Mouse (Mus musculus) telencephalon, adult 2 months (tissue): ENCODE data around the gene Anapc5.

Experiments used
- DNase-seq: peaks from one replicate; pipeline ENCODE4 v3.0.0-alpha.2; 2011; ENCODE audit warnings: low read depth, low spot score

Anapc5 gene

DNA sequence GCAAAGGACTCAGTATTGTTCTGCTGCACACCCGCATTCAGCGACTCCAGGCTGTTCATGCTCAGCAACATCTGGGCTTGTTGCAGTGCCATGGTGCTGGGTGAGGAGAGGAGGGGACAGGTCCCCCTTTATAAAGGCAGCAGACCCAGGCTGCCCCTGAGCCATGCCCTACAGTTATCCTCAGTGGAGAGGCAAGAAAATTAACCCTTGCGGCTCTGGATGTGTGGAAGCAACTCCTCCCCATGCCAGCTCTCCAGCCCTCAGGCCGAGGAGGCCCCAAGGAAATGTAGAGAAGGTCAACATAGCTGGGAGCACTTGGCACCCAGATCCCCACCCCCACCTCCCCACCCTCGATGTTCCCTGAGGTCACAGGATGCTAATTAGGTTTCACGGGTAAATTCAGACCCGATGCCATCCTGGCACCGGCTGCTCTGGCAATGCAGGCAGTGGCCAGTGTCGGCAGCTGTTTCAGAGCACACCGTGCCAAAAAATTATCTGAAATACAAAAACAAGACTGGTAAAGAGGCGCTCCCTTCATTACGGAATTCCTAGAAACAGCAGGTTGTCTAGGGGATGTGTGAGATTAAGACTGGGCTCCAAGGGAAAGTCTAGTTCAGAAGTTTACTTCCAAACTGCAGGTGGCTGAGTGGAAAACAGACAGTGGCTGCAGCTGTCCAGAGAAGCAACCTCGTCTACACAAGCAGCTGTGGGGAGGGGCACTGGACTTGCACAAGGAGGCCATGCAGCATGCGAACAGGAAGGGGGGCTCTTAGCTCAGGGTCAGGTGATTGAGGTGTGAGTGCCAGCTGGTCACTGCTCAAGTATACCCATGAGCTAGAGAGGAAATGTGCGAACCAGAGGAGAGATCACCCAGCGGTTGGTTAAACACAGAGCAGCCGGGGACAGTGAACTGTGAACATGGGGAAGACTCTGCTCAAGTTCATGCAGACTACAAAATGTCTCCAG lies 21.5 kb downstream of the Anapc5 start:
- no peak for DNase-seq

DNA sequence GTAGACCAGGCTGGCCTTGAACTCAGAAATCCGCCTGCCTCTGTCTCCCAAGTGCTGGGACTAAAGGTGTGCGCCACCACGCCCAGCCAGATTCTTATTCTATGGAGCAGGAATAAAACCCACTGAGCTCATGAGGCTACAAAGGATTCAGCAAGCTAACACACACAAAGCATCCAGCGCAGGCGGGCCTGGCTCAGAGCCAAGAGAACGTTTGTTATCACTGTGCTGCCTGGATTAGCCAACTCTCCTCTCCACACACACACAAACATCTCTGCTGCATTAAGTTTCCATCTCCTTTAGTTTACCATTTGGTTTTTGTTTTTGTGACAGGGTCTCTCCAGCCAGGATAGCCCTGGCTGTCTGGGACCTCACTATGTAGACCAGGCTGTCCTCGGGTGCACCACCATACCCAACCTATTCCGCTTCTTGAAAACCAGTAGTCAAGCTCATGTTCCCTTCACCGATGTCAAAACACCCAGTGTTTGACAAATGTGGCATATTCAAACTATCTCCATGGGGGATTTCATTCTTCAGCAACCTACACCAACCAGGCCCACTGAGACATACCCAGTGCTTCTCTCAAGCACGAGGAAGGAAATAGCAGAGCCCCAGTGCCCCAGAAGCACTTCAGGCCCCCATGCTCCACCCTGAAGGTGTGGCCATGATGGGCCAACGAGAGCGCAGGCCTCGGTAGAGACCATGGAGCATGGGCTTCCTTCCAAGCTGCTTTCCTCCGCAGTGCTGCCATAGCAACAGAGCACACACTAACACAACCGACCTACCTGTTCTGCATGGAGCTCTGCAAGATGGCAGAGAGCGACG lies 22.4 kb downstream of the Anapc5 start:
- no peak for DNase-seq

DNA sequence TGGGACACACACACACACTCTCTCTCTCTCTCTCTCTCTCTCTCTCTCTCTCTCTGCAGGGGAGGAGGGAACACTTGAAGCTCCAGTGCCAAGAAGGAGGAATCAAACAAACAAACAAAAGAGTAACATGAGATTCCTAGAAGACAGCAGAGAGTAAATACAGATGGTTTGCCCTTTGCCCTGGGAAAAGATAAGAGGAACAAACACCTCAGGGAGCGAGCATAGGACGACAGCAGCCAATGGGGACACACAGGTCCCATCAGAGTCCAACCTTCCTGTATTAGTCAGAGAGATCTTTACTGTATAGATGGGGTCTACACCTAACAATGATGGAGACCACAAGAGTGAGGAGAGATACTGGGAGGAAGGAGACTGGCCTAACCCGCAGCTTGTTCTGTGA lies 23.3 kb downstream of the Anapc5 start:
- no peak for DNase-seq

DNA sequence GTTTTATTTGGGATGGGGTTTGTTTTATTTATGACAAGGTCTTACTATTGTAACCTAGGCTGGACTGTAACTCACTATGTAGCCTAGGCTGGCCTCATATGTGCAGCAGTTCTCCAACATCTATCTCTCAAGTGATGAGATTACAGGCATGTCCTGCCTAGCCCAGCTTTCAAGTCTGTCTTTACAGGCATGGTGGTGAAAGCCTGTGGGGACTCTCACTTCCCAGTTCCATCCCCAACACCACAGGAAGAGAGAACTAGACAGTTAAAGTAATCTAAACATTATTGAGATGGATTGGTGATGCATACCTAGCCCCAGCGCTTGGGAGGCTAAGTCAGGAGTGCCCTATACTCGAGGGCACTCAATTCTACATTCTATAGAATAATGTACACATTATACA lies 32.4 kb downstream of the Anapc5 start:
- DNase-seq: no peak

DNA sequence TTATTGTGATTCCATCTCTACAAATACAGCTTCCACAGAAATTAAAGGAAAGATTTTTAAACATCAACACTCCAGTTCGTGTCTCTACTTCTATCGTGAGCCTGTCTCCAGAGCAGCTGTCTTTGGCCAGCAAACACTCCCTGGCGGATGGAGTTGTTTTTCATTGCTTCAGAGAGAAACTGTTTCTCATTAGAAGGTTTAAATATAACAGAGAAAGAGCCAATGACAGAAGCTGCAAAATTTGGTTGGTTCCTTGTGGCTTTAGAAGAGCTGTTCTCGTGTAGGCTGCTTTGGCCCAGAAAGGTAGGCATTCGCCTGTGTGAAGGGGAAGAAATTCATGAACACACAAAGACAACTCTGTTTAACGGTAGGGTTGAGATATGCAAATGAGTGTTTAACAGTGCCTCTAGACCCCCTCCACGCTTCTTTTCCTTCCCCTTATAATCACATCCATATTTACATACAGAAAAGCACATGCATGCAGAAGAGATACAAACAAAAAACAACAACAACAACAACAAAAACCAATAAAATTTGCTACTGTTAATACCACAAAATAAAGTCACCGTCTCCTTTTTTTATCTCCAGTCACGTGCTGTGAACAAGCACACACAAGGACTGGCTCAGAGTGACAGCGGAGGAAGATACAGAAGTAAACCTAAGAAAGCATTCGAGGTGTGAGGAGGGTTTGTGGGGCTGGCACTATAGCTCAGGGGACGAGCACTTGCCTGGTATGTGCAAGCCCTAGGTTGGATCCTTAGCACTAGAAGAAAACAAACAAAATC lies 34.9 kb downstream of the Anapc5 start:
- peak; percentile 85 for DNase-seq

DNA sequence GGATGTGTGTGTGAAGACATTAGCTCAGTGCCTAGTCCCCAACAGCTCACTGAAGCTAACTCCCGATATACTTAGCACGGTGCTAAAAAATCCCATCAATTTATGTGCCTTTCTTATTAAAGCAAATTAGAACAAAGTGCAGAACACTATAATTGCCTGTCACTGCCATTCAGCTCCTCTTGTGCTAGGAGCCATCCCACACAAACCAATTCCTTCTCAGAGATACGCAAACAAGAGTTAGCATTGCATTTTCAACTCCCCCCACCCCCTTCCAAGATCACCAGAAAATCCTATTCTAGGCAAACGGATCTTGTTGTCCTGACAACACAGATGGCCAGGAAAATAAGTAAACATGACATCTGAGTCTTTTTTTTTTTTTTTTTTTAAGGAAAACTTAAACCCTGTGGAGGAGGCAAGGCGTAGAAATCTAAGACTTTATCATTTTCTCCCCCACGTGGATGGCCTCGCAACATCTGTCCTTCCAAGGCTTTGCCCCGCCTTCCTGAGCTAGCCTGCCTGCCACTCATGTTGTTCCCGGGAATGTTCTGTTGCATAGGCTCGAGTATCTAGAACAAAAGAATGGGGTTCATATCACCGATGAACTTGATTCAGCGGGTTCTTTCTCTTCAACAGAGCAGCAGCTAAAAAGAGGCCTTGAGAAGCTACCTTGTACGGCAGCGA lies 37.3 kb downstream of the Anapc5 start:
- peak; percentile 79 for DNase-seq

DNA sequence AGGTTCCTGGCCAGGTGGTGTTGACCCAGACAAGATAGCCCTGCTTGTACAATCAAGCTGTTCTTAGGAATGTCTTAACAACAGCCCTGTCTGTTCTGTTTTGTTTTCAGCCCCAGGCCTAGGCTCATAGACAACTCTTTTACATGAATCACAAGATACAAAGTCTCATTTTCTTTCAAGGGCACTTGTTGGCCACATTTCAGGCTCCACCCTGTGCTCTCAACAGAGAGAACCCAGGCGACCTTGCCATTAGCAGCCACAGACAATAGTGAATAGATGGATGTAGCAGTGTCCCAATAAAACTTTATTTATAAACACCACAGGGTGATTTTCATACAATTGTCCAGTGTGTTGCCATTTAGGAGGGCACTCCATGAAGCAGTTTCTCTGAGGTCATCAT lies 39.1 kb downstream of the Anapc5 start:
- no peak for DNase-seq

DNA sequence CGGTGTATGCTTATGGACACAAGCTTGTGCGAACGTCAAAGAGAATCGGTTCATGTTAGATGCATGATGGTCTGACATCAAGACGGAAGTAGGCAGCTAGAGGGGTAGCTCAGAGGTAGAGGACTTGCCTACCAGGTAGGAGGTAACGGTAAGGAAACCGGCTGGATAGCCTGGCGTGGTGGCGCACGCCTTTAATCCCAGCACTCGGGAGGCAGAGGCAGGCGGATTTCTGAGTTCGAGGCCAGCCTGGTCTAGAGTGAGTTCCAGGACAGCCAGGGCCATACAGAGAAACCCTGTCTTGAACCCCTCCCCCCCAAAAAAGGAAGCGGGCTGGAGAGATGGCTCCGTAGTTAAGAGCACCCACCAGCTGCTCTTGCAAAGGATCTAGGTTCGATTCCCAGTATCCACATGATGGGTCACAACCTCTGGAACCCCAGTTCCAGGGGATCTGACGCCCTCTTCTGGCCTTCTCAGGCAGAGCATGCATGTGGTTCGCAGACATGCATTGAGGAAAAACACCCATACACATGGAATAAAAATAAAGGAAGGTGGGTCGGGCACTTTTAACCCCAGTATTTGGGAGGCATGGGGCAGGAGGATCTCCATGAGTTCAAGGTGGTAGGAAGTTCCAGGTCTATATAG lies 40.2 kb downstream of the Anapc5 start:
- no peak for DNase-seq

DNA sequence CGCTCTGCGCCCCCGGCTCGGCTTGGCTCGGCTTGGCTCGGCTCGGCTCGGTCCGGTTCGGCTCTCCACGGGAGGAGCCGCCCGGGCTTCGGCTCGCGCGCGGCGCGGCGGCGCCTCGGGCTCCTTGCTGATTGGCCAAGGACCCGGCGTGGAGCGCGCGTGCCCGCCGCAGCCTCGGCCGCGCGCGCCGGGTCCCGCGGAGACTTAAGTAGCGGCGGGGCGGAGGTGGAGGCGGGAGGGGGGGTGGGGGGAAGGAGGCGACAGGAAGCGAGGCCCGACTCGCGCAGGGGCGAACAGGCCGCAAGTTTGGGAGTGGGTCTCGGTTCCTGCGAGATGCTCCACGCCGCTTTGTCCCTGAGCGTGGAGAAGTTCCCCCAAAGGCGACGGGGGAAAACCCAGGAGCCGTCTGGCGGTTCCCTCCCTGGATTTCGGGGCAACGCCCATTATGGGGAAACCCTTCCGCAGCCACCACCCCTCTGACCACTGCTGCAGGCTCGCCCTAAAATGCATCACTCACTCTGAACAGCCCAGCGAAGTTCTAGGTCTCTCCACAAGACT lies 41.8 kb downstream of the Anapc5 start, which contains the start of gene Camkk2:
Gene Camkk2, minus strand, starts transcription at position 133 of the 558 bp plus-strand sequence.
- DNase-seq: peak; percentile 80

DNA sequence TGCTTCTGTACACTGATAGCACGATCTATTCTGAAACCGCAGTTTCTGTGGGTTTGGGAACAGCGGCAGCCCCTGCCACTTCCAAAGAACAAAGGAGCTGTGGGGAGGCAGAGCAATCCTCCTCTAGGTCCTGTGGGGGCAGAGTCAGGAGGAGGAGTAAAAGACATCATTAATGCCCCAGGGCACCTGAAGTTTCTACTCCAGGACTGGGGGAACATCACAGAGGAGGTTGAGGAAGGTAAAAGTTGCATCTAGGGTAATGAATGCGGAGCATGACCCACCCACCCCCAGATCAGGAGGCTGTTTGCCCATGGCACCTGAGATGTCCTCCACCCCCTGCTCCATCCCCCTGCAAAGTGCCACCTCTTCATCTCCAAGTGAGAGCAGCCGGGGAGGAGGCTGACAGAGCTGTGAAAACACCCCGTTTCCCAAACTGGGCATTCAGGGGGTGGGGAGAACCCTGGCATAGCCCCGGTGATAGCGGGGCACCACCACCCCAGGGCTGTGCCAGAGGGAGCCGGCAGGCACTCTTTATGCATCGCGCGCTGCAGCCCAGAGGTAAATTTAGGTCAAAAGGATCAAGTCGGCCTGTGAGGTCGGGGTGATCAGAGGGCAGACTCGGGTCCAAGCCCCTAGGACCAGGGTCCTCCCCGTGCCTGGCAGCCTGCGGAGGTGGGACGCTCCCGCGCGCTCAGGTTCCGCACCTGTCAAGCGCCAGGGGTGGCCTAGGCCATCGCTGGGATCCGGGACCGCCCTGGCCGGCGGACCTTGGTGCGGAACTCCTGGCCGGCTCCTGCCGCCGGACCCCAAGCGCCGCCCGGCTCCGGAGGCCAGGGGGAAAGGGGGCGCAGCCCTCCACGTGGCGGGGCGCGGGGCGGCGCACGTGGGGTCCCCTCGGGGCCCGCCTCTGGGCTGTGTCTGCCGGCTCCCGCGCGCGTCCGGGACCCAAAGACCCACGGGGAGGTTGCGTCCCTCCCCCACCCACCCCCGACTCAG lies 42.6 kb downstream of the Anapc5 start:
- DNase-seq: no peak

DNA sequence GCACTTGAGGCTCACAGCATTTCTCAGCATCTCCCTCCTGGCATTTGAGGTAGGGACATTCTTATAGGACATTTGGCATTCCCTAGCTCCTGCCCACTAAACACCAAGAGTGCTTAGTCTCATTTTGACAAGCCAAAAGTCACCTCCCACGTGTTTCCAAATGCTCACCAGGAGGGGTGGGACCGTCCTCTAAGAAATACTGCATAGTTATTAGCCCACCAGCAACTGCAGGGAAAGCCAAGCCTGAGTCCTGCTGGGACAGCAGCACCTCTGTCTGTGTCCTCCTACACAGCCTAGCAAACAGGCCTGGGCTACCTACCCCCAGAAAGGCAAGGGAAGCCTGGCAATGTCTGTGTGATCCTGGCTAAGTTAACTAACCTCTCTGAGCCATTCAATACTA lies 43.8 kb downstream of the Anapc5 start:
- peak; percentile 79 for DNase-seq

DNA sequence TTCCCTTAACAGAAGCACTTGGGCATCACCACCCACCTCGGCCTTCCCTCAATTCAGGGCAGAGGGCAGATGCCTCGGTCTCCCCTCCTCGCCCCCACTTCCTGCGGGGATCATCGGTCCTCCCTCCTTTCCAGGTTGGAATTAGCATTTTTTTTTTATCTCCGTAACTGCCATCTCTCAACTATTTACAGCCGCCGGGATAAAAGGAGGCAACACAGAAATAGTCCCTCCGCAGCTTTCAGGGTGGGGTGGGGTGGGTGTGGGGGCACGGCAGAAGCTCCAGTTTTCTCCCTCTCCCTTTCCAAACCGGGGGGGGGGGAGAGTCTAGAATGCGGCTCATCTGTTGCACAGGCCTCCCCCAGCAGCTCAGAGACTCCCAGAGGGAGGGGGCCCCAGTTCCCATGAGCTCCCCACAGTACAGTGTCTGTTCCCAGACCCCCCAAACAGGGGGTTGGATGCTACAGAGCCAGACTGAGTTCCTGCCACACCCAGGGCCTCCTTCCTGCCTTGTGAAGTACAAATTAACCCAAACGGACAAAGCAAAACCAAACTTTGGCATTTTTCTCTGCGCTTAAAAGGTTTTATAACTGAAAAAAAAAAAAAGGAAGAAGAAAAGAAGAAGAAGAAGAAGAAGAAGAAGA lies 45.4 kb downstream of the Anapc5 start:
- no peak for DNase-seq

DNA sequence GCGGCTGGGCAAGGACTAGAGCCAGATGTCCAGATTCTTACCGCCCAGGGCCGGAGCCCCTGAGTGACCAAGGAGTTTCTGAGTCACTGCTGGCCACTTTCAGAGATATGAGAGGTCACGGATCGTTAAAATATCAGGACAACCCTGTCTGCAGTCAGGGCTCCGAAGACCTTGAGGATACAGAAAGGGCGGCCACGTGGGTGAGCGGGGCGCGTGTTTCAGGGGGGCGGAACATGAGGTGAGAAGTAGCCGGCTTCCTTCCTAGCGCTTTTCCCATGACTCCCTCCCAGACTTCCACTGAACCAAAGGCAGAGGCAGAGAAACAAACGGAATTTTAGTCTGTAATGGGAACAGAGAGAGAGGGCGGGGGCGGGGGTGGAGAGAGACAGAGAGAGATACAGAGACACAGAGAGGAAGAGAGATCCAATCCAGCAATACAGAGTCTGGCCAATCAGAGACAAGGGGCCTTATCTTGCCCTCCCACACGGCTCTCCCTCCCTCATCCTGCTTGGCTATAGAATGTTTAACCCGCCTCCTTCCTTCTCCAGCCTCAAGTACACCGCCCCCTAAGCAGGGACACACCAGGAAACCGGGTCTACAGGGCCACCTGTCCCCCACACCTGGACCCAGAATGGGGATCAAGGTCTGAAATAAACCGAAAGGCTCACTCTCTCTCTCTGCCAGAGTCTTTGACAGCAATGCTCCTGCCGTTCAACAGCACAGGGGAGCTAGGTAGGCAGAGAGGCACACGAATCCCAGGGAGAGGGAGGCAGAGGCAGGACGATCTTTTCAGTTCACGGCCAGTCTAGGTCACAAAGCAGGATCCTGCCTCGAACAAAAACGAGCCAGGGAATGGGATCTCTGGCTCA lies 46.2 kb downstream of the Anapc5 start:
- peak; percentile 89 for DNase-seq

DNA sequence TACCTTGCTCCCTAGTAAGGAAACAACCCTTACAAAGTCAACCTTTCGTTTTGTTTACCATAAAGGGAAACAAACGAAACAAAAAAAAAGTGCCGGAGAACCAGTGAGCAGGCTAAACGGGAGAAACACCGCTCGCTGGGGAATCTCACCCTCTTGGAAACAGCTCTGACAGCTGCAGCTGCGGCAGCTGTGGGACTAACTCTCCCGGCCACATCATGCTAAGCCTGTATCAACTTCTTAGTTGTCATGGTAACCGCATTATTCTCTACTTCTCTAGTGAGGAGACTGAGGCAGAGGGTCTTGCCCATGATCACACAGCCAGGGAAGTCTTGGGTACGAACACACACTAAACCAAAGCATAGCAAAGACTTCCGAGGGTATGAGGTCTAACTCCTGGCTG lies 47.4 kb downstream of the Anapc5 start:
- DNase-seq: no peak

DNA sequence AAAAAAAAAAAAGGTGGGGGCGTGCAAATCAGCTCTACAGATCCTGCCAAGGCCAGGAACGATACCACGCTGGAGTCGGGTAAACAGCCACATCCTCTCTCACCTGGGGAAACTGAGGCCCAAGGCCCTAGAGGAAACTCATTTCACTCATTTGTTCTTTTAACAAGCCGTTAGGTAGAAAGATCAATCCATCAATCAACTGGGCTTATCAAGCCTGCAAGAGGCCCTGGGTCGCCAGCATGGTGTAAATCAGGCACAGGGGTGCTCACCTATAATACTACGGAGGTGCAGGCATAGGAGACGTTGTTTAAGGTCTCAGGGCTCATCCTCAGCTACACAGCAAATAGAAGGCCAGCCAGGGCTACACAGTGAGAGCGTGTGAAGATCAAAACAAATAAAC lies 49.7 kb downstream of the Anapc5 start:
- no peak for DNase-seq

DNA sequence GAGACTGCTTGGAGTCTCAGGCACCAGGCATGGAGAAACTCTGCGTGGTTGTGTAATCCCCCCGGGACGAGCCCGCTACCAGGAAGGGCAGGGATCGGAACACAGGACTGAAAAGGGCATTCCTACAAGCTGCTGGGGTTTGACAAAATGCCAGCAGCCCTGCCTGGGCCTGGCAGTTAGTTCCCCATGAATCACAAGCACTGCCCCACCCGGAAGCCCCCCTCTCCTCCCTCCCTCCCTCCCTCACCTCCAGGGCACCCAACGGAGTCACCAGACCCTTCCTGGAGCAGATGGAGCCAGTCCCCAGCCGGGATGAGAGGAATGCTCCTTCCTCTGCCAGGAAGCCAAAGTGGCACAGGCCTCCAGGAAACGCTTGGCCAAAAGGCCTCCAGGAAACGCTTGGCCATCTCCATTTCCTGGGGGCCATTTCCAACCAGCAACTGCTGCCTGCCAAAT lies 50.3 kb downstream of the Anapc5 start:
- no peak for DNase-seq

DNA sequence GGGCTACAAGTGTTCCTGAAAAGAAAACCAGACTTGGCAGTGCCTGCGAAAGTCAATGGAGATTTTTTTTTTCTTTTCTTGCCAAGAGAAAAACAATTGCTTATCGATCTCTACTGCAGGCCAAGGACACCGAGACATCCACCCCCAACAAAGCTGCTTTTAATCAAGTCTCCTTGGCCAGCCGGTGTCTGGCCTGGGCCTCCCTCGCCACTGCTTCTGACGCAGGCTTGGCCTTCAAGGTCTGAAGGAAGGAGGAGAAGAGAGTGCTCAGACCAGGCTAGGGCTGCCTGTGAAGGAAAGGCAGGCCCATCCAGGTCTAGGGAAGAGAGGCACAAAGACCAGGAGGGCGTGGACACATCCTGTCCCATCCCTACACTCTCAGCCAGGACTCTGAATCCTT lies 50.8 kb downstream of the Anapc5 start:
- no peak for DNase-seq
